Mouse (Mus musculus): ENCODE results near the gene Arvcf.

The Arvcf gene

GRCm38 (mm10) chr16:18388583-18389435 is 40.8 kb downstream of the Arvcf start:
- no peak for DNase-seq (ENCODE audit: low spot score)

- no peak for DNase-seq (ENCODE audit: low spot score)
Measured at GRCm38 (mm10) chr16:18390399-18390798, 42.4 kb downstream of the Arvcf start.

GRCm38 (mm10) chr16:18391127-18391526 is 43.1 kb downstream of the Arvcf start:
- DNase-seq (ENCODE audit: low spot score): no peak

DNA sequence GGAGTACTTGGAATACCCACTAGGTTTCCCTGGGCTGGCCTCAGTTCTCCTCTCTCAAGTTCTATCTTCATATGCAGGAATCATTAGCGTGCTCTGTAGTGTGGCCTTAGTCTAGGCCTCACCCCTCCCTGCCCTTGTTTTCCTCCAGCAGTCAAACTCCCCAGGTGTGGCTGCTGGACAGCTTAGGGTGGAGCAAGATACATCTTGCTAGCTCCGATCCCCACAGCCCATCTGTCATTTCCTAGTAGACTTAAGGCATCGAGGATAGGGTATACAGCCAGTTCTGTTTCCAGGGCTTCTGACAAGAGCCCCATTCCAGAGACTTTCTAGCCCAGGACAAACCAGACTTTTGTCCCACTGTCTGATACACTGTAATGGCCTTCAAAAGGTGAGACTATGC is 43.7 kb downstream of the Arvcf start:
- no peak for DNase-seq (ENCODE audit: low spot score)

DNA sequence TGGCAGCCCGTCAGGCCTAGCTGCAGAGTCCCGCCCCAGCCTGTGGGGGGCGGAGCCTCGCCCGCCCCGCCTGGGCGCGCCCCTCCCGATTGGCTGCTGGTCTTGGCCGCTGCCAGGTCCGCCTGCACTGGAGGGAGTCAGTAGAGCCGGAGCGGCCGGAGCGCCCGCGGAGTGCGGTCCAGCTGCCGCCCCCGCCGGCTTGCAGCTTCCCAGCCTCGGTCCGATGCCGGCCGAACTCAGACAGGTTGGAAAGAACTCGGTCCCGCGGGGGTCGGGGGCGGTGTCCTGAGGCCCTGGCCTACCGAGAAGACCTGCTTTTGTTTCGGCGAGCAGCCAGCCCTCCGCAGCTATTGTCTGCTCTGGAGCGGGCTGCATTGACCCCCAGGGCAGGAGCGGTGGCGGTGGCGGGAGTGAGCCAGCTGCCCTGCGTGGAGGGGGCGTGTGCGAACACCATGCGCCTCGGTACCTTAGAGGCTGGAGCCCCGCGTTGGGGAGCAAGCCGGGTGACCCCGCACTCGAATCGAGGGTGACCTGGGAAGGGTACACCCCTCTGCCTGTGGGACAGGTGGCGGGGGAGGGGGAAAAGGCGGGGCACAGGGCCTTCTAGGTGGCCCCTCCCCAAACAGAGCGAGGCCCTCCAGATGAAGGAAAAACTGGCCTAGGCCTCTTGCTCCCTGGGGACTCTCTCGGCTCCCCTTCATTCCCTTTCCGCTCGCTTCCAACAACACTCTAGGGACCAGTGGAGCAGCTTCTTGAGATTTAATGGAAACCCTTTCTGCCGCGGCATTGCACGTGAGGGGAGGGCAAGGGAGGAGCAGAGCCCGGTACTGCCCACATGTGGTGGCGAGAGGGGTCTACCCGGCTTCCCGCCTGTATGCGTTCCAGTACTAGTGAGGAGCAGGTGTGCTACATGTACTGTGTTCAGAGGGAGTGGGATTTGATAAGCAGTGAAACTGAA is 44.8 kb downstream of the Arvcf start:
- DNase-seq (ENCODE audit: low spot score): peak; percentile 92

DNA sequence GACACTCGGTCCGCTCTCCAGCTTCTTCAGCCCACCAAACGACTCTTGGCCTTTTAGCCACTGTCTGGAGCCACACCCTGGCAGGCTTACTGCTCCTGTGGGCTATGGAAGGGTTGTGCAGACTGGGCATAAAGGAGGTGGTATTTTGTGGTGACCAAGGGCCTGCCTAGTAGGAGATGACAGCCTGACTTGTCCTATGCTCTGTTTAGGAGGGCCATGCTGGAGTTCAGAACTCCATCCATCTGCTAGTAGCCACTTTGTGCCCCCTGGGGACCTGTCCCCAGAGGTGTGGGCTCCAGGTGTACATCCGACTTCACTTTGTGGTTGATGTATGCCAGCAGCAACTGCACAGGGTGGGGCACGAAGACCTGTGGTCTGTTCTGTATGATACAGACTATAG is 45.6 kb downstream of the Arvcf start:
- DNase-seq (ENCODE audit: low spot score): no peak

GRCm38 (mm10) chr16:18394056-18394455 is 46.1 kb downstream of the Arvcf start:
- DNase-seq (ENCODE audit: low spot score): no peak

DNA sequence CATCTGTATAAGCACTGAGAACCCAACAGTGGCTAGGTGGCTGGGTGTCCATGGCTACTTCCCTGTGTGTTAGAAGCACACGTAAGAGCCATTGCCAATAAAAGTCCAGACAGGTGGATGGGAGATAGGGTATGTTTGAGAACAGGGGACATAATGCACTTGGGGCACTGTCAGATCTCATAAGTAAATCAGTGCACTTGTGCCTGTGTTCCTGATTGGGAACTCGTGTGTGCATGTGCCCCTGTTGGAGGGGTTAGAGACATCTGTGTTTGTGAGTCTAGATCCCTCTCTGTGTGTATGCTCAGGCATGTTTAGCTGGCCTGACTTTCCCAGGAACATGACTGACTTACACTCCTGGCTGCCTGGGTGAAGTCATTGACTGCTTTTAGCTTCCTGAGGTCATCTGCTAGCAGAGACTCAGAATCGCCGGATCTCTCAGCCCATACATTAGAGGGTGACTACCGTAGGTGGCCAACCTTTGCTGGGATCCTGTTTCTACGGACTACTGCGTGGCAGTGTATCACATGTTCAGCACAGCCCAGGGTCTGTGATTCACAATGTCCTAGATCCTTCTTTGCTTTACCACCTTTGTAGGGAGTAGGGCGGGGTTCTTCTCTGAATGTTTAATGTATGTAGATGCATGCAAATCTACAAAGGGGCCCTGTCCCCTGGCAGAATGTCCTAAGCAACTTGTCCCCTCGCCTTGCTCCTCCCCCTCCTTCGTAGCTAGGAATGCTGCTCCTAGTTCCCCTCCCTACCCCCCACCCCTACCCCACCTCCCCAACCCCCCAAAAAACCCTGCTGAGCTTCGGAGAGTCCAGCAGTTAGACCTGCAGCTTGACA is 47.0 kb downstream of the Arvcf start:
- no peak for DNase-seq (ENCODE audit: low spot score)

DNA sequence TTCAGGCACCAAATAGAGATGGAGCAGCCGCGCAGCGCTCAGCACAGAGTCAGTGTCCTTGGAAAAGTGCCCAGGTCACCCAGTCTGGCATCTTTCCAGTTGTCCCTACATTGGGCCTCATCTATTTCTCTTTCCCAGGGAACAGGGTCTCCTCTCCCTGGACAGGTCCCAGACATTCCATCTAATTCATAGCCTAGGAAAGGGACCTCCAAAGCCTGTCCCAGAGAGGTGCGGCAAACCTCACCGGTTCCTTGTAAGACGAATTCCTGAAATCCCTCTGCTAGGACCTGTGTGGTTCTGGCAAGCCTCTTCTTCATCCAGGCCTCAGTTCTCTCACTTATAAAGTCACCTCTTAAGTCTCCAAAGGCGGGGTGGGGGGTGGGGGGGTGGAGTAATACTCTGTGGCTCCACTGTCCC is 47.6 kb downstream of the Arvcf start:
- DNase-seq (ENCODE audit: low spot score): peak; percentile 34

GRCm38 (mm10) chr16:18396201-18396600 is 48.2 kb downstream of the Arvcf start:
- DNase-seq (ENCODE audit: low spot score): peak; percentile 83

- DNase-seq (ENCODE audit: low spot score): no peak
Measured at GRCm38 (mm10) chr16:18396791-18397621, 49.0 kb downstream of the Arvcf start.

- DNase-seq (ENCODE audit: low spot score): no peak
Measured at GRCm38 (mm10) chr16:18400028-18400427, 52.0 kb downstream of the Arvcf start.

DNA sequence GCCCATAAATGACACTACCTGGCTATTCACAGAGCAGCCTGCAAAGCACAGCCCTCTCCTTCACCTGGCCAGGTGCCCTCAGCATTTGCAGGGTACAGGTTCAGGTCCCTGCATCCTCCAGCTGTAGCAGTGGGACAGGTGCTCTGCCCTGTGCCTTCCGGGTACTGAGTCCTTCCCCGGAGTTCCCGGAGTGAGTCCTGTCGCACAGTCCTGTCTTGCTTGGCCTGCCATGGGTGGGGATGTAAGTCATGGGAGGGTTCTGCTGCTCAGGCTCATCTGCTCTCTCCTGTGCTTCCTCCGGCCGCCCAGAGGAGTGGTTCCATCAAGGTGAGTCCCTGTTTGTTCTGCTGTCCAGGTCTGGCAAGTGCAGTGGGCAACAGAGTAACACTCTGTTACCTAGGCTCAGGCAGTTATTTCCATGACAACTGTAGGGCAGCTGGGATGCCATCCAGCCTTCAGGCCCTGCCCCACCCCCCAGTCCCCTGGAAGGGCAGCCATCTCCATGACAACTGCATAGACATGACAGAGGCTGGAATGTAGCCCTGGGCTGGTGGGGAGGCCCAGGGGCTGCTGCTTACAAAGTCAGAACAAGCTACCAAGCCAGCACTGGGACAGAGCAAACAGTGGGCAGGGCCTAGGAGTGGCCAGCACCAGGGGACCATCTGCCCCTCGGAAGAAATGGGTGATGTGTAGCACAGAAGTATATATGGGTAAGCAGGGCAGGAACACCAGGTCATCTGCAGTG is 52.7 kb downstream of the Arvcf start:
- no peak for DNase-seq (ENCODE audit: low spot score)

GRCm38 (mm10) chr16:18403285-18403684 is 55.3 kb downstream of the Arvcf start:
- no peak for DNase-seq (ENCODE audit: low spot score)

DNA sequence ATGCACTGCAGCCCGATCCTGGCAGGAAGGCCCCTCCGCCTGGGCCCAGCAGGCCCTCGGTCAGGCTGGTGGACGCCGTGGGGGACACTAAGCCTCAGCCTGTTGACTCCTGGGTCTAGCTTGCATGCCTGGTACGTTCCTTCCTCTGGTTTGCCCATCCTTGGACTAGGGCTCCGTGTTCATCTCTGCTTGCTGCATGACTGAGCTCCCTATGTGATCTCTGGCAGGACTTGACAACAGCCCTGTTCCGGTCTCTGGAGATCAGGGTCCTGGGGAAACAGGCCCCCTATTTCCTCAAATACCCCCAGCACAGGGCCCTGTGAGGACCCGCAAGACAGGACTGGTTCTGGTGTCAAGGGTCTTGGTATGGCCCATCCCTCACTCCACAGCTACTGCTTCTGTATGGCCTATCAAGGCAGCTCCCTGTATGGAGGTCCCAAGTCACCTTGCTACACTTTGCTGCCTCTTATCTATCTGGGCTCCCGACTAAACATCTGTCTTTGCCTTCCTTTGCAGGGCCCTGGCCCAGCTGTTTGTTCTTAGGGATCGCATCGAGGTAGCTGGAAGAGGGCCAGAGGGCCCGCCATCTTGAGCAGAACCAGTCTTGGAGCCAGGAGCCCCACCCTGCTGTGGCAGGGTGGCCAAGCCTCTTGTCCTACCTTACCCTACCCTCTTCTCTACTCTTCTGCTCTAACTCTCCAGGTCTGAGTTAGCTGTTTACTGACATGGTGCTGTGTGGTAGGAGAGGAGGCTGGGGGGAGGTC is 57.3 kb downstream of the Arvcf start:
- no peak for DNase-seq (ENCODE audit: low spot score)

DNA sequence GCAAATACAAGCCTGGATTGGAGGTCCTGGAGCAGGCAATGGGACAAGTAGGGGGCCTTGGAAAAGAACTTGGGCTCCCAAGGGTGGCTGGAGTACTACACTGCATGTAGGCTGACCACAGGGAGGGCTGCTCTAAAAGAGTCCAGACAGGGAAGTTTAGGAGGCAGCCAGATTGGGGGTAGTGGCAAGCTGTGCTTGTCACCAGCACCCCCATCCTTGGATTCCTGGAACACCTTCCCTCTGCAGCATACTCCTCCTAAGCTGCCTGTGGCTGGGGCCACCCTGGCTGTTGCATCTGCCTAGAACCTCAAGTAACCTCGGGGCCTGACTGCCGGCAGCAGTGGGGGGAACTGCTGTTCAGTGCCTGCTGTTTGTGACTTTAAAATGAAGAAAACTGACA is 57.9 kb downstream of the Arvcf start:
- DNase-seq (ENCODE audit: low spot score): no peak

GRCm38 (mm10) chr16:18406293-18406692 is 58.3 kb downstream of the Arvcf start:
- DNase-seq (ENCODE audit: low spot score): peak; percentile 65

DNA sequence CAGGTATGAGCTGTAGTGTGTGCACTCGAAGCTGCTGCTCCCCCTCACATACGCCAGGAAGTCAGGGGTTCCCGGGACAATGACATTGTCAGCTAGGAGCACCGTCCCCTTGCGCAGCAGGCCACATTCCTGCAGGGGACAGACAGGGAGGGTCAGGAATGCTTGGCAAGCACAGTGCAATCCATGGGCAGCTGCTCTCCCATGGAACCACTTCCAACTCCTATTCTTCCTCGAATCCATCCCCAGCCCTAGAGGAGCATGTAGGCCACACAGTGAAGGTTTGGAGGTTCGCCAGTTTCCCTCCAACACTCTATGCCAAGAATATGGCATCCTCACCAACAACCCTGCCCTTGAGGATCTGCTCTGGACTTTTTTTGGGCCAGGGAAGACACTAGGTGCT is 59.9 kb downstream of the Arvcf start:
- no peak for DNase-seq (ENCODE audit: low spot score)

GRCm38 (mm10) chr16:18409776-18410175 is 61.8 kb downstream of the Arvcf start:
- DNase-seq (ENCODE audit: low spot score): no peak

DNA sequence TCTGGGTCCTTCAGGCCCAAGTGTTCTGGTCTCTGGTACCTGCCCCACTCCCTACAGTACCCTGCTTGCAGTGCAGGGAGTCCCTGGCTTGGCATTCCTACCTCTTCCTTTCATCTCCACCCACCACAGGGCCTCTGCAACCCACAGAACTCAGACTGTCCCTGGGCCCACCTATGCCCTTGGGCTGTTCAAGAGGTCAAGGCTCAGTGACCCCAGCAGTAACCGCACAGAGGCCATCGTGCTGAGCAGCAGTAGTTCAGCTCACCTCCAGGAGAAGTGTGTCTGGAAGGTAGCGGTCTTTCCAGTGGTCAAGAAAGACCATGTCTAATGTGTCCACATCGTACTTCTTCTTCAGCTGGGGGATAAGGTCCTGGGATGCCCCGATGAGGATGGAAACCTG is 62.4 kb downstream of the Arvcf start:
- DNase-seq (ENCODE audit: low spot score): no peak
